Comparison of ENCODE assay signal across 9 mouse cellular contexts in genomic region chr3:142710360-142711007, GRCm38 (mm10). TPM values are rescaled to one million over a fixed set of nuclear protein-coding genes. Genes with fewer than 3 reads are reported as not detected.
DNase-seq lines count a peak whose midpoint lies in the region; ATAC-seq and TF ChIP-seq lines count a peak whose summit lies in the region.
"Had no signal": no experiment of that assay in that cellular context is flagged by ENCODE, and none has a peak within 500 bp of the region (broad histone marks: within the 10 kb centered on the region; RNA-seq: fewer than 3 reads in every experiment).

No protein-coding gene starts in this region.

- H3K36me3 ChIP-seq in embryonic facial prominence, embryonic 11.5 days (replicated peaks; ENCODE audit: control insufficient read depth, insufficient read depth, low read depth, low read length) = no peaks in the 10 kb centered on the region
- H3K36me3 ChIP-seq: liver, embryonic 15.5 days had no signal

- ATAC-seq in Patski = no peak
- ATAC-seq in embryonic facial prominence, embryonic 11.5 days (replicated peaks; ENCODE audit: insufficient number of reproducible peaks, low FRiP score, low TSS enrichment, low read depth) = no peak
- peak; percentile 60 to 66; a peak in 3 of 4 replicates for ATAC-seq in hematopoietic stem cell, adult 5-6 weeks (replicated peaks in 1 of 2; ENCODE audit: insufficient read depth in 1 of 2, low FRiP score in 2 of 2, low TSS enrichment in 1 of 2, low read depth in 1 of 2, poor library complexity in 2 of 2, severe bottlenecking in 2 of 2)
- peak; percentile 91 for ATAC-seq in megakaryocyte-erythroid progenitor cell, adult 5-6 weeks (replicated peaks; ENCODE audit: low FRiP score, low TSS enrichment, poor library complexity, severe bottlenecking)

- CTCF ChIA-PET in Patski (lab: Charles Lee) = interaction anchor here (1.2 to 4.1 kb wide), 7 partner anchors 11 to 232 kb away, joined by 3 to 47 read pairs (median 6); partner anchors contain the start of gene Kyat3

- peak; percentile 77 for TF ChIP-seq CTCF in Patski (IDR thresholded peaks at IDR 0.05)

- H3K27me3 ChIP-seq in Patski = no peaks in the 10 kb centered on the region
- H3K27me3 ChIP-seq in embryonic facial prominence, embryonic 11.5 days (ENCODE audit: control insufficient read depth, insufficient read depth, low read length) = no peaks in the 10 kb centered on the region
- H3K27me3 ChIP-seq: liver, embryonic 15.5 days had no signal

- H3K4me1 ChIP-seq in embryonic facial prominence, embryonic 11.5 days (ENCODE audit: control insufficient read depth, insufficient read depth, low read length) = no peaks in the 10 kb centered on the region

- no peak overlapping the region for H3K9ac ChIP-seq in embryonic facial prominence, embryonic 11.5 days (replicated peaks; ENCODE audit: low read length)
- H3K9ac ChIP-seq: liver, embryonic 15.5 days had no signal

- POLR2A ChIA-PET in Patski (lab: Charles Lee) = no interaction called here

- H3K4me2 ChIP-seq in embryonic facial prominence, embryonic 11.5 days (ENCODE audit: low read depth, low read length) = no peak overlapping the region
- H3K4me2 ChIP-seq: liver, embryonic 15.5 days had no signal

- intact Hi-C loops in heart, postnatal 25 days (cut with DNase I) = no loop called here

- WGBS in embryonic facial prominence, embryonic 11.5 days = 35% methylated on average over 10 of the region's 10 CpGs

- no peak overlapping the region for H3K27ac ChIP-seq in embryonic facial prominence, embryonic 11.5 days (replicated peaks; ENCODE audit: low read depth, low read length)
- H3K27ac ChIP-seq: liver, embryonic 15.5 days had no signal

- no peaks in the 10 kb centered on the region for H3K9me3 ChIP-seq in embryonic facial prominence, embryonic 11.5 days (replicated peaks; ENCODE audit: control insufficient read depth, low read length)
- H3K9me3 ChIP-seq: liver, embryonic 15.5 days had no signal

- peak; percentile 79 for DNase-seq in heart, adult 11 months
- DNase-seq in heart, postnatal 25 days (ENCODE audit: low spot score) = no peak
- no peak for DNase-seq in Patski (ENCODE audit: low read depth, low spot score)
- peak; percentile 35 for DNase-seq in embryonic facial prominence, embryonic 11.5 days (ENCODE audit: low spot score)
- peak; percentile 38 for DNase-seq in layer of hippocampus, adult 9-10 months (ENCODE audit: low spot score)
- DNase-seq in testis, postnatal 10 days (ENCODE audit: low spot score) = peak; percentile 75

- in situ Hi-C loops in Patski (cut with MboI; ENCODE audit: low pct_unique_long_range_greater_than_20kb) = no loop called here

- no peak overlapping the region for H3K4me3 ChIP-seq in embryonic facial prominence, embryonic 11.5 days (ENCODE audit: low read depth, low read length)
- H3K4me3 ChIP-seq: liver, embryonic 15.5 days had no signal

RNA-seq across cellular contexts. Expression of gene Kyat3, which starts 9.6 kb away (rescaled TPM):
- 10 to 100 TPM; 19.4 to 19.8 TPM for total RNA-seq in heart, postnatal 25 days (2021)
- polyA plus RNA-seq in Patski (2021) = 14.7 TPM
- 18.5 and 22.5 TPM in 2 replicates for polyA plus RNA-seq in embryonic facial prominence, embryonic 11.5 days (2014; fragmentation: Nextera tagmentation; extraction: Ambion mirVana)
- 21.3 and 25.3 TPM in 2 replicates for total RNA-seq in hematopoietic stem cell, adult 5-6 weeks (2017)
- 6.1 and 13.5 TPM in 2 replicates for total RNA-seq in megakaryocyte-erythroid progenitor cell, adult 5-6 weeks (2014; fragmentation: Nextera tagmentation)
- 11.6 and 15.1 TPM in 2 replicates for total RNA-seq in megakaryocyte-erythroid progenitor cell, adult 5-6 weeks (2017)

RNA-seq across cellular contexts. Expression of gene Gtf2b, which starts 54.4 kb away (rescaled TPM):
- 10 to 100 TPM; 17.9 to 18.3 TPM for total RNA-seq in heart, postnatal 25 days (2021)
- 93.7 TPM for polyA plus RNA-seq in Patski (2021)
- 102 and 104 TPM in 2 replicates for polyA plus RNA-seq in embryonic facial prominence, embryonic 11.5 days (2014; fragmentation: Nextera tagmentation; extraction: Ambion mirVana)
- total RNA-seq in hematopoietic stem cell, adult 5-6 weeks (2017) = 136 and 166 TPM in 2 replicates
- total RNA-seq in megakaryocyte-erythroid progenitor cell, adult 5-6 weeks (2014; fragmentation: Nextera tagmentation) = 48.9 and 53.6 TPM in 2 replicates
- total RNA-seq in megakaryocyte-erythroid progenitor cell, adult 5-6 weeks (2017) = 130 and 150 TPM in 2 replicates

Comparison
In these comparisons a context has a peak if more than half of its experiments do, and no peak if none do; other contexts are left out.
1. DNase-seq: peak in heart, adult 11 months (single experiment), embryonic facial prominence, embryonic 11.5 days (single experiment), layer of hippocampus, adult 9-10 months (single experiment) and testis, postnatal 10 days (single experiment); none in heart, postnatal 25 days (single experiment) and Patski (single experiment).
2. ATAC-seq: peak in hematopoietic stem cell, adult 5-6 weeks (2 of 2) and megakaryocyte-erythroid progenitor cell, adult 5-6 weeks (single experiment); none in Patski (single experiment) and embryonic facial prominence, embryonic 11.5 days (single experiment).